Mouse (Mus musculus) c-Kit-negative CD71-positive TER-119-positive erythroid progenitor cells, embryonic 14.5 days (primary cell): ENCODE results near the gene Hoxb2.

Experiments
- DNase-seq: peaks from one replicate; pipeline ENCODE4 v3.0.0-alpha.2; 2013; ENCODE audit warnings: low read depth, low spot score

Gene Hoxb2

DNA sequence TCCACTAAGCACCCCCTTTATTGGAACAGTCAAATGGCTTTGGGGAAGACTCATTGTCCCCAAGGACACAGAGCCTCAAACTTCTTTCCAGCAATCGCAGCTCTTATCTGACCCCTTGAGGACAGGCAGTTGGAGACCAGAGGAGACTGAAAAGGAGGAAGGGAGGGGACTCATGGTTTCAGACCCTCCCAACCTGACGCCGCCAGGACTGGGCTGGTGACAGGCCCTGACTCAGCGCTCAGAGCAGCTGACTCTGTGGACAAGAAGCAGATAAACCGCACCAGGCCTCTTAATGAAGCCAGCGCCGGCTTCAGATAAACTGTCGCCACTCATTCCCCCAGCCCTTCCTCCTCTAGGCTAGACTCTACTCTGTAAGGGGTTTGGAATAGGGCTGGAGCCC lies 49.6 kb downstream of the Hoxb2 start:
- no peak for DNase-seq
